Mouse (Mus musculus) cerebellum, adult (tissue): ENCODE results near the gene Ndufs3.
A peak's percentile ranks its signal among the peaks of the same experiment; 100 is the strongest.

Source experiments
- ATAC-seq: cut with Nextera tagmentation; 2 replicates; pipeline ENCODE4 v1.9.2; 2017; ENCODE audit warnings: mild to moderate bottlenecking, moderate library complexity, mixed read lengths; ENCODE audit not compliant: insufficient number of reproducible peaks, low FRiP score, low TSS enrichment

Ndufs3 gene

DNA sequence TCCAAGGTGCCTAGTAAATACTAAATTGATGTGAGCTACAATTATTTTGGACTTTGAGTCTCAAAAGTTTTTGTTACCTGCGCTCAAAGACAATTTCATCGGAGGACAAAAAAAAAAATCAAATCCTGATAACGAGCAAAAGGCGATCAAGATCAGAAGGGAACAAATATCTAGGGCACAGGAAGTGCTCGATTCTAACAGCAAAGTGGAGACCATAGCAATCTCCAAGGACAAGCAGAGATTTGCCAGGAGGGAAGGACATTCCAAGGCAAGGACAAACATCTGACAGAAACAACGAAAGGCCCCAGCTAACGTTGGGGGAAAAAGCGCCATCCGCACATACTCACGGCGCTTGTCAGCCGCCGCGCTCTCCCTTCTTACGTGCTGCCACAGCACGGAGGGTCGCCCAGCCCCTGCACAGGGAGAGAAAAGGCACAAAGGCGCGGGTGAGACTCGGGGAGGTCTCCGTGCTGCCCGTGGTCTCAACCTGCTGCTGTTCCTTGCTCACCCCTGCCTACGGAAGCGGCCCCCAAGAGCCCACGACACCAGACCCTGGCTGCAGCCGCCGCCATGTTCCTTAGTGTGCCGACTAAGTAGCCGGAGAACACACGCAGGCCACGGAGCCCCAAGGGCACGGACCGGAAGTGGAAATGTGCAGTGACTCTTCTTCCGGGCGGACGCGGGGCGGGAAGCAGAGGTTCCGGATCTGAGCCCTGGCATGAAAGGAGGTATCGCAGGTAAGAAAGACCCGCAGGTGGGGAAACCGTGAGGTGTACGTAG is at the start of gene Ndufs3, which contains the start of gene Kbtbd4:
TSS of gene Ndufs3 (minus strand) at position 752 of the 780 bp plus-strand sequence.
TSS of gene Kbtbd4 (plus strand) at position 665 of the 780 bp plus-strand sequence.
- peak; percentile 96 for ATAC-seq

DNA sequence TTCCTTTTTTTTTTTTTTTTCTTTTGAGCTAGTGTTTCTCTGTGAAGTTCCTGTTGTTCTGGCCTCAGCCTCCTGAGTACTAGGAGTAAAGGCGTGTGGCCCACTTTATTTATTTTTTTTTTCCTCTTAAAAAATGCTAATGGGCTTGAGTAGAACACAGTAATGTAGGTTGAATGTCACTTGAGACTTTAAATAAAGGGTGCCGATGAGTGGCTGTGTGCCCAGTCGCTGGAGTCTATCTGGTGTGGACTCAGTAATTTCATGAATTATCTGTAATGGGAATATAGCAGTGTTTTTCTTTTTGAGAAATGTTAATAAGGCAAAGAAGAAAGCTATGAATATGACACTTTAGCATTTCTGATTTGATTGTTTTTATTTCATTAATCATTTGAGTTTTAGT is 48.8 kb upstream of the Ndufs3 start:
- no peak for ATAC-seq

DNA sequence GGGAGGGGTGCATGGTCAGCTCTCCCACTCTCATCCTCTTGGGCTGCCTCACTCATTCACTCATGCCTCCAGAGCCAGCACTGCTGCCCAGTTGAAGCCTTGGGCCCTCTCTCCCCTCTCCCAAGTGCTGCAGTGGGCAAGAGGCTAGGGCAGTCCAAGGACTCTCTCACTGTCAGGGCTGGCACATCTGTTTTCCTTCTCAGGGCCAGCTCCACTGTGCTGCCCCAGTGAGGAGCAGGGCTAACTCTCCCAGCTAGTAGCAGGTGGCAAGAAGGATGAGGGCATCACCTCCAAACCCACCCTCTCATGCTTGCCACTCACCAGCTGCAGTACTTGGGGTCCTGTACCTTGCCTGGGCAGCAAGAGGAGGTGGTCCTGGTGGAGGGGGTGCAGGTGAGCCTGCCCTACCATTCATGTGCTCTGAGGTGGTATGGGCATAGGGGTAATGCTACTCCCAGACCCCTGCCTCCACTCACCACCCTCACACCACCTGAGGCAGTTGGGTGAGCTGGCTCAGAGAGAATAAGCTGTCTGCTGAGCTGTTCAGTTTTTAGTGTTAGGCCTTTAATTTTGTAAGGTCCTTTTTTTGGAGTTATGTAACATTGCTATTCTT is 46.1 kb upstream of the Ndufs3 start:
- ATAC-seq = no peak

- ATAC-seq = no peak
These were observed 45.5 kb upstream of the Ndufs3 start for GRCm38 (mm10) chr2:90950149-90950548.

GRCm38 (mm10) chr2:90941744-90942143 is 37.1 kb upstream of the Ndufs3 start:
- ATAC-seq = no peak

DNA sequence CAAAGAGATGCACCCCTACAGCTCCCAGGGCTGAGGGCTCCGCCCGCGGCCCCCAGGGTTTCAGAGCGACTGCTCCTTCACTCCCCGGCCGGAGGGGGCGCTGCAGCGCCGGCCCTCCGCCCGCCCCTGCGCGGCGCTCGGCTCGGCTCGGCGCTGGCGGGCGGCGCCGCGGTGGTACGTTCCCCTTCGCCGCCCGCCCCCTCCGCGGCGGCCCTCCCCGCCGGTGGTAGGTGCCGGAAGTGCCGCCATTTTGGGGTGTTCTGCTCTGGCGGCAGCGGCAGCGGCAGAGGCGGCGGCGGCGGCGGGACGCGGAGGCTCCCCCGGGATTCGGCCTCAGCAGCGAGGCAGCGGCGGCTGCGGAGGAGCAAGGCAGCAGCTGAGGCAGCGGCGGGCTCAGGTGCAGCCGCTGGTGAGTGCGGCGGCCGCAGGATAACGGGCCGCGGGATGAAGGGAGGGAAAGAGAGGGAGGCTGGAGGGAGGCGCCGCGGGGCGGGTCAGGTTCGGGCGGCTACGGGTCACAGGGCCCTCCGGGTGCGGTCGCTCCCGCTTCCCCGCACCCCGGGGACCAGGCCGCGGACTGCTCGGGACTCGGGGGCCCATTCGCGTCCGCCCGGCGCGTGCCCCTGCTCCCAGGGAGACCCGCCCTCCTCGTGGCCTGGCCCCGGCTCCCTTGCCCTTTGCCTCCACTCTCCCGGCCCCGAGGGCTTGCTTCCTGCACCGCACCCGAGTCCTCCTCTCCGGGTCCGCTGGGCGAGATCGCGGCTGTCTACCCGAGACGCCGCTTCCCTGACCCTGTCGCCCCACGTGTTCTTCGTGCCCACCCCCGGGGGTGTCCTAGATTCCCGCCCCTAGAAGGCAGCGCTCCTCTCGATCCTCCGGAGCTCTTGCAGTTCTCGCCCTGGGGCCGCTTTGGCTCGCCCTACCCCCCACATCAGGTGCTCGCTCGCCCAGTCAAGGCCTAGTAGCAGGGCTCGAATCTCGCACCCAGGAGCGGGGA is 35.9 kb upstream of the Ndufs3 start, which contains the start of gene Celf1:
TSS of gene Celf1 (plus strand) at position 150 of the 997 bp plus-strand sequence.
- peak; percentile 83 for ATAC-seq

DNA sequence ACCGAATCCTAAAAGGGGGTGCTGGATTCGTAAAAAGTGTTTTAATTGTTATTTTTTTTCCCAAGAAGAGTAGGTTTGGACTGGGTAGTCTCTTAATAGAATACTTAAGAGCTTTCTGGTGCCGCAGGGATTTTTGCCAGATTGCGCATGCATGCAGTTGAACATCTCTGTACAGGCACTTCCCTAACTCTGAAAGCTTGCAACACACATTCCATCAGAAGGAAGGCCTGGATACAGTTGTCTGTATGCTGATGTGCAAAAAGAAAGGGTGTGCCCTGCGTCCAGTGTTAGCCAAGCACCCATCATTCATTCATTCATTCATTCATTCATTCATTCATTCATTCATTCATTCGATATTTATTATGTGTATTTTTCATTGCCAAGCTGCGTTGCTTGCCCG is 35.1 kb upstream of the Ndufs3 start:
- 0 out of 2 replicates have a peak, but pooled peaks have one; percentile 17 for ATAC-seq

DNA sequence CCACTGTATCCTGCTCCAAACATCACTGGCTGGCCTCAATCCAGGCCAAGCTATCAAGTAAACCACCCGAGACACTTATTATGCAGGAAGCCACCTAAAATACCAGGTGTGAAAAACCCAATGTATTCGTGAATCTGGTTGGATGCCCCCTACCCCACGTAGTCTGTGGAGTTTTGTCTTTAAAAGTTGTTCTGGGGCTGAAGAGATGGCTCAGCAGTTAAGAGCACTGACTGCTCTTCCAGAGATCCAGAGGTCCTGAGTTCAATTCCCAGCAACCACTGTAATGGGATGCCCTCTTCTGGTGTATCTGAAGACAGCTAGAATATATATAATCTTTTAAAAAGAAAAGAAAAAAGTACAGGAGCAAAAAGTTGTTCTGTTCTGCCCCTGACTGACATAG is 33.7 kb upstream of the Ndufs3 start:
- ATAC-seq = no peak

DNA sequence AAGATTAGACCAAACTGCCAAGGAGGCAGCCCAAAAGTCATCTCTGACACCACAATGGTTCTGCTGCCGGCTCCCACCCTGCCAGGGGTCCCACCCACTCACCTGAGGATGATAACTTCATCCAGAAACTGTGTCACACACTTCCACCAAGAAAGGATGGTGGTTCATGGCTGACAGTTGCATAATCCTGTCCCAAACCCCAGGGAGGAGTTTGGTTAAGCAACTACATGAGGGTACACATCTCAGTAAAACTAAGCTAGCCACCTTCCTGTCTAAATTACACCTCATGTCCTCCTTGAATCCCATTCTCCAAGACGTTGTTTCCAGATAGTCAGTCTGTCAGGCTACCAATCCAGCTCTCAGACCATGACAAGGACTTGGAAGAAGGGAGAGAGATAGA is 27.6 kb upstream of the Ndufs3 start:
- no peak for ATAC-seq

DNA sequence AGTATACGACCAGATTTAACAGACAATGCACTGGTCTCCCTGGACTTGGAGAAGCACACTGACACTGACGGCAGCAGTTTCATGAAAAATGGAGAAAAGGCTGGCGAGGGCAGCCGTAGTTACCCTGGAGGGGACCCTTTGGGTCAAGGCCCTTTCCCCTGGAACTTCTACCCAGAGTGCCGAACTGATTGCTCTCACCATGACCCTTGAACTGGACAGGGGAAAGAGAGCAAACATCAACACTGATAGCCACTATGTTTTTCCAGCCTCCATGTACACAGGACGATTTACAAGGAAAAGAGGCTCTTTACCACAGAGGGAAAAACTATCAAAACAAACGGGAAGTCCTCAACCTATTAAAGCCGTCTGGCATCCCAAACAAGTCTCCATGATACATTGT is 27.2 kb upstream of the Ndufs3 start:
- ATAC-seq = no peak

GRCm38 (mm10) chr2:90928566-90928965 is 23.9 kb upstream of the Ndufs3 start:
- ATAC-seq = no peak

DNA sequence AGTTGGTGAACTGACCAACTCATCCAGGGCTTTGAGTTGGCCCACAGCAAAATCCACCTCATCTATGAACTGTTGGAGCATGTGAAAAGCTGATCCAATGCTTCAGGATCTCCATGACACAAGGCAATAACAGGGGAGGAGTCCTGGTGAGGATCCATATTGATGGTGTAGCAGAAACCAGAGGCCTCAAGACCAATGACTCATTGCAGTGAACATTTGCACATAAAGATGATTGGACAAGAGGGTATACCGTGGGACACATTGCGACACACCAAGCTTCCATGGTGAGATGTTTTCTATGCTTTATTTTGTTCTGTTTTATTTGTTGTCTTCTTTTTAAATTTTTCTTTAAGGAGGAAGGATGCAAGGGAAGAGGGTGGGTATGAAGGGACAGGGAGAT is 18.0 kb upstream of the Ndufs3 start:
- ATAC-seq = no peak

GRCm38 (mm10) chr2:90921178-90921577 is 16.6 kb upstream of the Ndufs3 start:
- ATAC-seq = no peak

DNA sequence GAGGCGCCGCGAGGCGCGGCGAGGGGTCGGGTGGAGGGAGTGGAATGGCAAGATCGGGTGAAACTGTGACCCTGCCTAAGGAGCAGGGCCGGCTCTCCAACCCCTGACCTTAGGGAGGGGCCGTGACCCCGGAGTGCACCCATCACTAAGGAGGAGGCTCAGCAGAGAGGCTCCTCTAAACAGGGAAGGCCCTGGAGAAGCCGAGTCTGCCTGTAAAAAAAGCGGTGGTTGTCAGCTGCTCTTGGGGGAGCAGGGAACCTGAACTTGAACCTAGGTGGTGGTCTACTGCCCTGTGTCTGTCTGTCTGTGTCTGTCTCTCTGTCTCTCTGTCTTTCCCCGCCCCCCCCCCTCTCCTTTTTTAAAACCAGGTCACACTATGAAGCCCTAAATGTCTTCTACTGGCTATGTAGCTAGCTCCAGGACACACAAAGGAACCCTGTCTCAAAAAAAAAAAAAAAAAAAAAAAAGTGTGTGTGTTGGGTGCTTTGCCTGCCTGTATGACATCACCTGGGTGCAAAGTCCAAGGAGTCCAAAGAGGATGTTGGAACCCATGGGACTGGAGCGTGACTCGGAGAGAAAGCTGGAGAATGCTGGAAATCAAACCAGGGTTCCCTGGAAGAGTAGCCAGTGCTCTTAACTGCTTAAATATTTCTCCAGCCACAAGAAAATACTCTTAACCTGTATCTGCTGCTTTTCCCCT is 13.5 kb upstream of the Ndufs3 start:
- no peak; the same call in 1 of the 2 replicates for ATAC-seq

DNA sequence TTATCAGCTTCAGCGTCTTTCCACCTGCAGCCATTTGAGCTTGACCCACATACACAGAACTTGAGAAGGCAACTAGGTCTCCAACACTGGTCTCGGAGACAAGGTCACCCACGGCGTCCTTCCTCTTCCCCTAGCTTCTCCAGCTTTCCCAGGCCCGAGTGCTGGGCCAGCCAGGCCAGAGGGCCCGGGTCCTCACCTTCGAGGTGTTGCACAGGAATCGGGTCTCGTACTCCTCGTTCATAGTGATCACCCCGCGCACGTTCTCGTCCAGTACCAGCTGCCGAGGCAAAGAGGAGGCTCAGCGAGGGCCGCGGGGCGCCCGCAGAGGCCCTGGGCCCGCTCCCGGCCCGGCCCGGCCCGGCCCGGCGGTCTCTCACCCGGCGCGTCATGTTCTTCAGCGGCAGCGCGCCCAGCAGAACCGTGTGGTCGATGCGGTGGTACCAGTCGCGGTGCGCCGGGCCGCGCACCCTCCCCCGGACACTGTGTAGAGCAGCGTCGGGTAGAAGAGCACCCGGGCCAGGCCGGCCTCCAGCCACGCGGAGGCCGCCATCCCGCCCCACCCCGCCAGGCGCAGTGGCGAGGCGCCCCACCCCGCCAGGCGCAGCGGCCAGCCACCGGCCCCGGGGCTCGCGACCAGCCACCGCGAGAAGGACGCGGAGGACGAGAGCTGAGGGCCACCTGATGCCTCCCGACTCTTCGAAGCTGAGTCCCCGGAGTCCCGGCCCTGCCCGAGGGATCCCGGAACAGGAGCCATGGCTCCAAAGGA is 12.8 kb upstream of the Ndufs3 start:
- ATAC-seq = peak; percentile 65

DNA sequence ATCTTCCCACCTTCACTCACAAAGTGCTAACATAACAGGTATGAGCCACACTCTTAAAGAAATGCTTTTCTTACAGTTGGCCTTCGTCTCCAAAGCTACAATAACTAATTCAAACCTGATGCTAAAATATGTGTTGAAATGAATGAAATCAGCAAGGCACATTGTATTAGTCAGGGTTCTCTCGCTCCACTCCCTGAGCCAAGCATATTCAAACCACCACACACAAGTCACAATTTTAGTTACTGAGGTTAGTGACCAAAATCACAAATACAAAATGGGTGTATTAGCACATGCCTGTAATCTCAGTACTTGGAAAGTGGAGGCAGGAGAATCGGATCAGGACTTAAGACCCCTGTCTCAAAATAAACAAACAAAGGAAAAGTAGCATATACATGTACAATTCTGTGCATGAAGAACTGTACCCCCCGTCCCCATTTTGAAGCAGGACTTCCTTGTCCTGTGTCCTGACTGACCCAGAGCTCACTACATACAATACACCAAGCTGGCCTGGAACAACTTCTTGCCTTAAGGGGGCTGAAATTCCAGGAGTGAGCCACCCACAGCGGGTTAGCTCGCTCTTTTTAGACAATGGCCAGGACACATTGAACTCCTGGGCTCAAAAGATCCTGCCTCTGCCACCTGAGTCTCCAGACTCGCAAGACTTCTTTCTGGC is 12.1 kb upstream of the Ndufs3 start:
- ATAC-seq = no peak; the same call in 1 of the 2 replicates

GRCm38 (mm10) chr2:90915516-90915915 is 10.9 kb upstream of the Ndufs3 start:
- ATAC-seq = no peak

- ATAC-seq = no peak
These were observed 9.0 kb upstream of the Ndufs3 start for GRCm38 (mm10) chr2:90913671-90914070.

- no peak for ATAC-seq
These were observed 7.0 kb upstream of the Ndufs3 start for GRCm38 (mm10) chr2:90911668-90912067.
